Mouse (Mus musculus) CD8-positive naive resting alpha-beta T cell, adult 2 months (primary cell): ENCODE measurements around the gene Sp2.

Experiments
- DNase-seq, 2 experiments: peaks; one replicate each; pipeline ENCODE4 v3.0.0; 2022; ENCODE audit warnings: low read depth in 2 of 2, low spot score in 2 of 2

Gene Sp2

GRCm38 (mm10) chr11:96982859-96983258 lies at the start of gene Sp2:
Gene Sp2 (minus strand): TSS chr11:96982959.
- DNase-seq = no peak

DNA sequence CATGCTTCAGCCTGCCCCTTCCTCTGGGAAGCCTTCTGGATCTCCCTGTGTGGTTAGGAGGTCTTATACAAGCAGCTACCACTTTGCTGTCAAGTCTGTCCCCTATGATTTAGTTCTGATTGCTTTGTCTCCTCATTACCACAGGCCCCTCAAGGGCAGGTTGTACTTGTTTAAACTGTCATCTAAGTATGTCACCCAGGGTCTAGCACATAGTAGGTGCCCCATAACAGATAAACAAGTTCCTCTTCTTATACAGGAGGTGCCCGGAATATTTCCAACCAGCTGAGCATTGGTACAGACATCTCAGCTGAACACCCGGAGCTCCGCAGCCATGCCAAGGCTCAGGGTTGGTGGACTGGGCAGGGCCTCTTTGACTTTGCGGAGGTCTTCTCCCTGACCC lies 49.7 kb upstream of the Sp2 start:
- no peak for DNase-seq

GRCm38 (mm10) chr11:97031977-97032376 lies 49.2 kb upstream of the Sp2 start:
- no peak for DNase-seq

DNA sequence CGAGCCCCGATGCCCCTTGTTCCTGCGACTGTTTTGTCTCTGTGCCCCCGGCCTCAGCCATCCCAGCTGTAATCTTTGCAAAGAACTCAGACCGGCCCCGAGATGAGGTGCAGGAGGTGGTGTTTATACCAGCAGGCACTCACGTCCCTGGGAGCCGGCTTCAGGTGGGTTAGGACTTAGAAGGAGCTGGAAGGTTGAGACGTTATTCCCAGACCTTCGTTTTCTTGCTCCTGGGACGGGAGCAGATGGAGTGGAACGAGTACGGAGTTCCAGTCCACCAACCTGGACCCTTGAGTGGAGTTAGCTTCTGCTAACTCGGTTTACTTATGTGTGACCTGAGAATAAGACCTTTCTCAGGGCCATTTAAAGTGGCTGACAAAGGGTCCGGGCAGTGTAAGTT lies 47.7 kb upstream of the Sp2 start:
- no peak for DNase-seq

GRCm38 (mm10) chr11:97029686-97030417 lies 47.1 kb upstream of the Sp2 start, which contains the start of gene Scrn2:
Gene Scrn2 (plus strand): TSS chr11:97029938.
- peak; percentile 78 to 89 for DNase-seq

DNA sequence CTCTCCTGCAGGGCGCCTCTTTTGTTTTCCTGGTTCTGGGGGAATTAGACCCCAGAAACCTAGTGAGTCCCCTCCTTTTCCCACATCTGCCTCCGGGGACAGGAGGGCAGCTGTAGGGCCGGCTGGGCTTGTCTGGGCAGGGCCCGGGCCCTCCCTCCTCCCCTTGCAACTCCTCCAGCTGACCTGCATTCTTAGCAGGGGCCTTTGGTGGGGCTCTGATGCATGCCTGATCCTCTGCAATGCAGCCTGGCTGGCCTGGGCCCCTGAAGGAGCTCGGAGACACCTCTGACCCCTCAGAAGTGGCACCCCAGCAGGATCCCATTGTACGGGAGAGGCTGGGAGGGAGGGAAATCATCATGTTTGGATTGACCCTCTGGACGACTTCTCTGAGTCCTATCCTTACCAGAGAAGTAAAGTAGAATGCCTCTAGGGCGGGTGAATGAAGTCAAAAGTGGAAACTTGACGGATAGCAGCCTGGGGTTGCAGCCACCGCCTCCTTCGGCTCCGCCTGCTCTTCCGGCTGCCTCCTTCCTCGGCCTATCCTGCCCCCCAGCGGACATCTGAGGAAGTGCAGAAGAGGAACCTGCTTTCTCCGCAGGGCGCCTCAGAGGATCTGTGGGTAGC lies 43.1 kb upstream of the Sp2 start:
- DNase-seq = peak; percentile 87 to 94

DNA sequence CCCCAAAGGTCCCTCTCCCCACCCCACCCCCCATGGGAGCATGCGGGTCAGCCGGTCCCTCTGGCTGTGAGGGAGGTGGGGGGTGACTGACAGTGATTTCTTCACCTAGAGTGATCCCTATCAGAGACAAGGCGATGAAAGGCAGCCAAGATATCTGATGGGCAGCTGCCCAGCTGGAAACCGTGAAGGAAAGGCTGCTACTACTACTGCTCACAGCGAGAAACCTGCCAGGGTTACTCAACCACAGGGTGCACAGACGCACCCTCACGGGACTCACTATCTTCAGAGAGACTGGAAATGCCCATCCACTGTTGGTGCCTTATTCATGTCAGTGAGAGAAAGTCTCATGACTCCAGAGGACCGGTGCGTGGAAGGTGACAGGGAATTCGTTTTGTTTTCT lies 42.2 kb upstream of the Sp2 start:
- DNase-seq = no peak

- peak; percentile 74 to 82 for DNase-seq
Measured at GRCm38 (mm10) chr11:97021873-97022484, 39.2 kb upstream of the Sp2 start.

DNA sequence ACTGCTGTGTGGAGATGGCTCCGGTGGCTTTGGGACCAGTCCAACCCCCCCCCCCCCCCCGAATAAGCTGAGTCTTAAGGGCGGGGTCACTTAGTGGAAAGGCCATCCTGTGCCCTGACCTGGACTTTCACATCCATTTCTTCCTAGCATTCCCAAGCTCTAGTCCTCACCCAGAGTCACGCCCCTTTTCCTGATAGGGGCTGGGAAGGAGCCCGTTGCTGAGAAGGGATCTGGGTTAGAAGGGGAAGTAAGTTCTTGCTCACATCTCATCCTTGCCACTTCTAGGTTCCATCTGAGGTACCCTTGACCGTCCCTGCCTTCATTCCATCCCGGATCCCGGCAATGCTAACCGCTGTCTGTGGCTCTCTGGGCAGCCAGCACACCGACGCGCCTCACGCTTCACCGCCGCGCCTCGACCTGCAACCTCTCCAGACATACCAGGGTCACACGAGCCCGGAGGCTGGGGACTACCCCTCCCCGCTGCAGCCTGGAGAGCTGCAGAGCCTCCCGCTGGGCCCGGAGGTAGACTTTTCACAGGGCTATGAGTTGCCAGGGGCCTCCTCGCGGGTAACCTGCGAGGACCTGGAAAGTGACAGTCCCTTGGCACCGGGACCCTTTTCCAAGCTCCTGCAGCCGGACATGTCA lies 38.5 kb upstream of the Sp2 start:
- peak in 1 of 2 experiments; percentile 17 for DNase-seq

DNA sequence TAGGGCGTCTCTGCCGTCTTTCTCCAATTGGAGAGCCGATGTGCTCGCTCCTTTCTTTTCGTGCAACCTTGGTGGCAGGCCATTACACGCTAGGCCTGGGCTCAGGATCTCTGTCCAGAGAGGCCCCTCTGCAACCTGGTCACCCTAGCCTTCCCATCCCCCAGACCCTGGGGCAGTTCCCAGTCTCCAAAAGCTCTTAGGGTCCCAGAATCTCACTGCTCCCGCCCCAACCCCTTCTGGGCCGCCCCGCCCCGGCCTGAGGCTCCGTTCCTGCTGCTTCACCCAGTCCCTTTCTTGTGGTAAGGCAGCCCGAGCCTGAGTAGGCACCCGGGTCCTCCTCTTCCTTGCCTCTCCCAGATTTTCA lies 36.6 kb upstream of the Sp2 start:
- DNase-seq = no peak

DNA sequence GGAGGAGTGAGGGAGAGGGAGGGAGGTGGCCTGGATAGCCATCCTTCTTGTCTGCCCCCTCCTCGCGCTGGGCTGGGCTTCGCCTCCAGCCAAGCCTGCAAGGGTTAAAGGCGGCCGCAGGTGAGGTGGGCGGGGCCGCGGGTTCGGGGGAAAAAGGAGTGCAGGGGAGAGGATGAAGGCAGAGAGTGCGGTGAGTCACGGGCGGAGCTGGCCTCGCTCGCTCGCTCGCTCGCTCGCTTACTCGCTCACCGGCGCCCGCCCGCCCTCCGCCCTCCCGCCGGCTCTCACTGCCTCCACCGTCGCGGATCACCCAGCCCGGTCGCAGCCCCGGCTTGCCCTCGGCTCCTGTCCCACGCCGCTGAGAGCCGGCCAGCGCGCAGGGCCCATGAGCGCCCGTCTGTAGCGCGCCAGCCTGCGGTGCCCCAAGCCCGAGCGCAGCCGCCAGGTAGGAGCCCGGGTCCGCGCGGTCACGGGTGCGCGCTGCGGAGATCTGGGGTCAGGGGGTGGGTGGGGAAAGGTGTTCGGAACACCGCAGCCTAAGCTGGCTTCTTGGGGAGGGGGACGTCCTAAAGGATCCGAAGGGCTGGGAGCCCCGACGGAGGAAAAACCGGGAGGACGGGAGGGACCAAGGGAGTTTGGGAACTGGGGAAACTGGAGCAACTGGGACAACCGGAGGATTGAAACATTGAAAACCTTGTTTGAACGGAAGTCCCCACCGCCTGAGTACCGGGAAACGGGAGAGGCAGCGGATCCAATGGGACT lies 36.0 kb upstream of the Sp2 start:
- peak in 1 of 2 experiments; percentile 33 for DNase-seq

DNA sequence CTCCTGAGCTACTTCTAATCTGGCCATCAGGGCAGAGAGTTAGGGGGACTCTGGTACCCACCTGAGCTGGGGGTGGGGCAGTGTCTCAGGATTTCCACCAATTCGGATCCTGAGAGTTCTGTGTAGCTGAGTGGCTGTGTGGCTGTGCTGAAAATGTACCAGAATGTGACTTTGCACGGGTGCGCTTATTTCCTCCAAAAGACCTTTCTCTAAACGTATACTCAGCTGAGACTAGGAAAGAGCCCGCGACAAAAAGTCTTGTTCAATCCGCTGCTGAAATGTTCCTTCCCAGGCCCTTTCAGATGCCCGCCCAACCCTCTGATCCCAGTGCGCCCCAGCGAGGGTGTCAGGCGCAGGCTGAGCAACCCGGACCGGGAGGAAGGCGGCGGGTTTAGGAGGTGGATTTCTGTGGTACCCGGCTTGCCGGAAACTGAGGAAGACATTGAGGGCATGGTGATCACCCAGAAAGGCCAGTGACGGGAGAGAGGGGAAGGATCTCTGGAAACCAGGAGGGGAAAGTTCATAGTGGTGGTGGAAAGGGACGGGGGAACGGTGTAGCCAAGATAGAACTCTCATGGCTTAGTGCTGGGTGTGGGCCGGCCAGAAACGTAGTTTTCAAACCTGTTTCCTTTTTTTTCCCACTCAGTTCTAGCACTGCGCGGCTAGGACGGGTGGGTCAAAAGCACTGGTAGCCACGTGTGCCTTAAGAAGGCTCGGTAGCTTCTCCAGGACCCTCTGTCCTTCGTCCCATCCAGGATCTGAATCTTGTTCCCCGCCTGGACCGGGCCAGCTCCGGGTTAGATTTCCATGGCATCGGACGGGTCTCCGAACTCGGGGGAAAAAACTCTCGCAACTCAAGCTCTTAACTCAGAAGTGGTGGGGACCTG lies 35.2 kb upstream of the Sp2 start:
- DNase-seq = no peak

DNA sequence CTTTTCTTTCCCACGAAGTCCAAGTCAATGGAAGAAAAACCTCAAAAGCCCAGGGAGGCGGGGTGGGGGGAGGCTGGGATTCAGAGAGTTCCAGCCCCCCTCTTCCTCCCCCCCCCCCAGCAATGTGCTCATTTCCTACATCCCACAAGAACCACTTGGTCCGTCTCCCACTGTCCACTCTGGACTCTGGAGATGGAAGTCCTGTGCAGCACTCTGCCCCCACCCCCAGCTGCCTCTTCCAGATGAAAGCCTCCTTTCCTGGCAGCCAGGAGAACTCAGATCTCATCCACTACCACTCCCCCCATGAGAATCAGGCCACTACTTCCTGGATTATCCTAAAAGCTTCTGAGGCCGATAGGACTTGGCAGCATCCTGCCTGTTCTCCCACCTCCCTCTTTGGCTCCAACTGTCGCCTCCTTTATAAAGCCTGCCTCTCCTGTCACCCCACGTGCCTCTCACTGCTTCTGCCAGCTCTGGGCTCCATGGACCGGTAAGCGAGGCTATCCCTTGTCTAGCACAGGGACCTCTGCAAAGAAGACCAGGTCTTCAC lies 30.4 kb upstream of the Sp2 start, which contains the start of gene Sp6:
Gene Sp6, plus strand, starts transcription at position 274 of the 550 bp plus-strand sequence.
- DNase-seq = no peak

GRCm38 (mm10) chr11:97009198-97009790 lies 26.5 kb upstream of the Sp2 start:
- no peak for DNase-seq

DNA sequence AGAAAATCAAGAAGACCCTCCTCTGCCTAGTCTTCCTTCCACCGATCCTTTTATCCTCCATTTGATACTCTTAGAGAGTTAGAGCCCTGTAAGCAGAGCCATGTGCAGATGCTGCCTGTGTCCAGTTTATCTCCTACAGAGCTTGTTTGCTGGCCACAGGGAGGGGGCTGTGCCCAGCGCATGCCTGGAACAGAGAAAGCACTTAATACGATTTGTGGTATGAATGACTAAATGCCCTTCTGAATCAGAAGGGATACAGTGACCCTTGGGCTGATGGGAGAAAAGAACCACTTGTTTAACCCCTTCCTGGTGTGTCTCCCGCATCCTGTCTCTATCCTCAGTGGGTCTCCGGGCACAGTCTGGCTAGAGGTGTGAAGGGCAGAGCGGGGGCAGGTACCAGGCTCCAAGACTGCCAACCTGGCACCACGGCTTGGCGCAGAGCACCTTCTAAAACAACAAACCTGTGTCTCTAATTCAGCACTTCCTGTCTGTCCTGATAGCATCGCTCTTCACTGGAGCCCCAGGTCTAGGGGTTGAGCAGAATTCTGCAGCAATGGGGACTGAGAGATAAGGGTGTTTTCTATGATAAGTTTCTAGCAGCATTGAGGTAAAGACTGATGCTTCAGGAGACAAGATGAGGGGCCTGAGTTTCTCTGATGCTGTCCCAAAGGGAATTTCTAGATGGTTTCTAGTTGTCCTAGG lies 24.5 kb upstream of the Sp2 start:
- DNase-seq = no peak

- no peak for DNase-seq
Measured at GRCm38 (mm10) chr11:97003170-97003569, 20.4 kb upstream of the Sp2 start.

- no peak for DNase-seq
Measured at GRCm38 (mm10) chr11:96997380-96997956, 14.7 kb upstream of the Sp2 start.

DNA sequence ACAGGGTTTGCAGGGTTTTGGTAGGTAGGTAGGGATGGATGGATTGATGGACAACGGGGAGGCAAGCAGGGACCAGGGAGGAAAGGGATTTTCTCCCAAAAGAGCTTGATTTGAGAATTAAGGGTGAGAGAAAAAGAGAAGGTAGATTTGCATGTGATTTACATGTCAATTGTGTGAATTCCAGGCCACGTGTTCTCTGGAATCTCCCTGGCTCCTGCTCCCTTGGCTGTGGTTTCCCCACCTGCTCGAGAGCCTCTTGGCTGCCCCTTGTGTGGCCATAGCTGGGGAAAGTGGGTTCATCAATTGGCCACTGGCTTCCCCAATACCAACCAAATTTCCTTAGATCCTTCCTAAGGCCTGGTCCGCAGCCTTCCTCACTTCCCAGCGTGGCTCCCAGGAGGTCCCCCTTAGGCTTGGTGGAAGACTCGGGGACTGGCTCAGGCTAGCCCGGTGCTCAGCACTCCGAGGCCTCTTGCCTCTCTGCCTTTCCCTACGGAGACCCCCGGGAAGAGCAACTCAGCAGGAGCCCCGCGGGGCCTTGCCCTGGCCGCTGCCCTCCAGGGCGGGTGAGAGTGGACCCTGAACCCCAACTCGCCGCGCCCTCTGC lies 14.1 kb upstream of the Sp2 start:
- DNase-seq = no peak
